Mouse (Mus musculus) neural tube, embryonic 13.5 days (tissue): ENCODE measurements around the gene Htr5a. TPM values are rescaled to one million over a fixed set of nuclear protein-coding genes. Genes with fewer than 3 reads are reported as not detected.

Experiments used
- ATAC-seq: fragments of 200-750 bp; cut with Nextera tagmentation; 2 replicates; pipeline ENCODE4 v1.8.0; 2017; ENCODE audit warnings: low read depth, mild to moderate bottlenecking, moderate TSS enrichment, moderate library complexity
- H3K27ac ChIP-seq: fragments of 300-500 bp; sonication (generic); replicated peaks from 2 replicates; pipeline ENCODE4 v1.5.1; 2015; ENCODE audit warnings: moderate library complexity, mild to moderate bottlenecking, inconsistent platforms
- H3K27me3 ChIP-seq: fragments of 300-500 bp; sonication (generic); 2 replicates; pipeline ENCODE4 v1.6.1; 2015; ENCODE audit warnings: mild to moderate bottlenecking, inconsistent platforms
- H3K36me3 ChIP-seq: fragments of 300-500 bp; sonication (generic); 2 replicates; pipeline ENCODE4 v1.6.1; 2015; ENCODE audit warnings: mild to moderate bottlenecking, inconsistent platforms
- H3K4me1 ChIP-seq: fragments of 300-500 bp; sonication (generic); replicated peaks from 2 replicates; pipeline ENCODE4 v1.6.1; 2015; ENCODE audit warnings: inconsistent platforms
- H3K4me2 ChIP-seq: fragments of 300-500 bp; sonication (generic); 2 replicates; pipeline ENCODE4 v1.6.1; 2015; ENCODE audit warnings: inconsistent platforms, mild to moderate bottlenecking, moderate library complexity
- H3K4me3 ChIP-seq: fragments of 300-500 bp; sonication (generic); 2 replicates; pipeline ENCODE4 v1.5.1; 2015; ENCODE audit warnings: mild to moderate bottlenecking, inconsistent platforms
- H3K9ac ChIP-seq: fragments of 300-500 bp; sonication (generic); 2 replicates; pipeline ENCODE4 v1.6.1; 2015; ENCODE audit warnings: moderate library complexity, mild to moderate bottlenecking, inconsistent platforms
- H3K9me3 ChIP-seq: fragments of 300-500 bp; sonication (generic); 2 replicates; pipeline ENCODE4 v1.6.1; 2016; ENCODE audit warnings: inconsistent platforms
- WGBS: fragments of 180-500 bp; shearing (Covaris S2); methylation state at CpG from one replicate; pipeline ENCODE4 v1.1.7; 2015; 5-methylcytosine and 5-hydroxymethylcytosine counted together
- polyA plus RNA-seq: library from polyadenylated mRNA; unstranded; fragments of >200 nt; fragmentation: Nextera tagmentation; extraction: Ambion mirVana; gene quantifications from 2 replicates; pipeline ENCODE4 v1.2.1, GENCODE M21; 2015

Htr5a gene
- polyA plus RNA-seq, 1 experiment from 2014 or later: 0.43 TPM

- 90% methylated on average over 4 of the region's 4 CpGs for WGBS
- Histone ChIP-seq H3K9me3 (no peaks in the 10 kb centered on the region), H3K4me2 (no peak overlapping the region), H3K4me3 (no peak overlapping the region), H3K9ac (no peak overlapping the region), H3K4me1 (no peaks in the 10 kb centered on the region), H3K36me3 (no peaks in the 10 kb centered on the region), H3K27me3 (no peaks in the 10 kb centered on the region), H3K27ac (no peak overlapping the region)
- ATAC-seq: no peak
Observed at GRCm38 (mm10) chr5:27900186-27900585, 58.2 kb downstream of the Htr5a start.

Other genes starting within 250 kb of the Htr5a start
- gene Paxip1, start 50.5 kb upstream of the Htr5a start, polyA plus RNA-seq: 22.9 and 30.9 TPM in 2 replicates
- 54.4 and 55.4 TPM in 2 replicates for gene Insig1, start 229.2 kb downstream of the Htr5a start, polyA plus RNA-seq